Mouse (Mus musculus) MEL (cell line): ENCODE measurements around the gene Lhfpl5.
A peak's percentile ranks its signal among the peaks of the same experiment; 100 is the strongest.

Experiments used
- CHD1 ChIP-seq: IDR thresholded peaks from 2 replicates; pipeline ENCODE4 v1.6.1; 2012; ENCODE audit warnings: low read depth, mild to moderate bottlenecking, inconsistent platforms, low read length, improper control_type of control experiment
- CTCF ChIP-seq, 3 experiments: IDR thresholded peaks in 2 of 3; conservative IDR thresholded peaks in 1 of 3; 2 replicates each; pipeline ENCODE4 v1.5.1; 2011 to 2012; ENCODE audit warnings: low read length in 3 of 3, low read depth in 2 of 3, mild to moderate bottlenecking in 2 of 3, improper control_type of control experiment in 1 of 3, inconsistent platforms in 1 of 3, mixed read lengths in 1 of 3, moderate library complexity in 1 of 3; ENCODE audit not compliant: control insufficient read depth in 1 of 3, insufficient read depth in 1 of 3, poor library complexity in 1 of 3, severe bottlenecking in 1 of 3
- EP300 ChIP-seq, 2 experiments: IDR thresholded peaks; 2 replicates each; pipeline ENCODE4 v1.6.1; 2011; ENCODE audit warnings: improper control_type of control experiment in 2 of 2, low read length in 2 of 2, low read depth in 1 of 2, mild to moderate bottlenecking in 1 of 2
- HCFC1 ChIP-seq: IDR thresholded peaks from 2 replicates; pipeline ENCODE4 v1.6.1; 2012; ENCODE audit warnings: low read depth, mild to moderate bottlenecking, inconsistent platforms, low read length, improper control_type of control experiment, moderate library complexity
- KAT2A ChIP-seq: conservative IDR thresholded peaks from 2 replicates; pipeline ENCODE4 v1.6.1; 2012; ENCODE audit warnings: low read depth, low read length, improper control_type of control experiment, inconsistent platforms
- MAZ ChIP-seq: IDR thresholded peaks from 2 replicates; pipeline ENCODE4 v1.6.1; 2012; ENCODE audit warnings: low read depth, mild to moderate bottlenecking, inconsistent platforms, low read length, improper control_type of control experiment
- MYB ChIP-seq: IDR thresholded peaks from 2 replicates; pipeline ENCODE4 v1.6.1; 2011; ENCODE audit warnings: mild to moderate bottlenecking, low read depth, low read length, improper control_type of control experiment
- POLR2A ChIP-seq, 2 experiments: IDR thresholded peaks; 2 replicates each; pipeline ENCODE4 v1.6.1; 2011 to 2012; ENCODE audit warnings: low read length in 2 of 2, mild to moderate bottlenecking in 2 of 2, control low read depth in 1 of 2, improper control_type of control experiment in 1 of 2, low read depth in 1 of 2, moderate library complexity in 1 of 2; ENCODE audit not compliant: control insufficient read depth in 1 of 2, insufficient read depth in 1 of 2, poor library complexity in 1 of 2
- TCF12 ChIP-seq: IDR thresholded peaks from 2 replicates; pipeline ENCODE4 v1.6.1; 2014; ENCODE audit warnings: low read depth, mild to moderate bottlenecking, inconsistent platforms, low read length, improper control_type of control experiment, moderate library complexity
- USF1 ChIP-seq: IDR thresholded peaks from 2 replicates; pipeline ENCODE4 v1.6.1; 2014; ENCODE audit warnings: low read depth, mild to moderate bottlenecking, inconsistent platforms, low read length, improper control_type of control experiment, moderate library complexity
- ZKSCAN1 ChIP-seq: IDR thresholded peaks from 2 replicates; pipeline ENCODE4 v1.6.1; 2012; ENCODE audit warnings: low read depth, mild to moderate bottlenecking, inconsistent platforms, low read length, improper control_type of control experiment, moderate library complexity

DNA sequence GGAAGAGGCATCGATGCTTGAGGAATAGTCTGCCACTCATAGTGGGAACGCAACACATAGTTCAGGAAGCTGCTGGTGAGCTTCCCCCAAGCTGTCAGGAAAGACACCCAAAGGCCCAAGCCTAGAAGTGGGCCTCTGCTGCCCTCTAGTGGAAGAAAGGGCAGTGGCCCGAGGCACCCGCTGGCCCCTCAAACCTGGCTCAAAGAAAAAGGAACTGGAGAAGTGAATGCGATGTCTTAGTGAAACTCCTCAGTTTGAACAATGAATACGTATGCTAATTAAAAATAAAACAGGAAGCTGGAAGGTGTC lies 47.4 kb upstream of the Lhfpl5 start:
- TF ChIP-seq CTCF (IDR thresholded peaks at IDR 0.05 in 2 of 3, conservative IDR thresholded peaks at IDR 0.05 in 1 of 3; ENCODE audit: control insufficient read depth in 1 of 3, insufficient read depth in 1 of 3, low read depth in 2 of 3, low read length in 3 of 3, poor library complexity in 1 of 3, severe bottlenecking in 1 of 3) (peak; percentile 90 to 100 (median 98)), POLR2A (IDR thresholded peaks at IDR 0.05; ENCODE audit: control insufficient read depth in 1 of 2, insufficient read depth in 1 of 2, low read depth in 1 of 2, low read length in 2 of 2, poor library complexity in 1 of 2) (no peak), ZKSCAN1 (no peak), TCF12 (no peak), CHD1 (no peak), MYB (no peak), HCFC1 (no peak), EP300 (IDR thresholded peaks at IDR 0.05; ENCODE audit: low read depth in 1 of 2, low read length in 2 of 2) (peak in 1 of 2 experiments; percentile 47; a peak in 1 of 4 replicates), MAZ (peak; percentile 85), KAT2A (no peak), USF1 (no peak)
